Mouse (Mus musculus) CH12.LX (cell line): ENCODE data around the gene Gm10283. TPM values are rescaled to one million over a fixed set of nuclear protein-coding genes. Genes with fewer than 3 reads are reported as not detected.

Source experiments
- DNase-seq: peaks from one replicate; pipeline ENCODE4 v3.0.0-alpha.2; 2013; ENCODE audit errors: extremely low read depth
- H3K27ac ChIP-seq: 2 replicates; pipeline ENCODE4 v1.5.1; 2012; ENCODE audit warnings: low read depth, mild to moderate bottlenecking, control low read depth, moderate library complexity; ENCODE audit not compliant: insufficient read depth
- H3K27me3 ChIP-seq: replicated peaks from 2 replicates; pipeline ENCODE3; 2012; ENCODE audit warnings: inconsistent platforms
- H3K36me3 ChIP-seq, 2 experiments: replicated peaks in 1 of 2; 2 replicates each; pipeline versions ENCODE3 to v1.6.1; 2012; ENCODE audit warnings: inconsistent platforms in 1 of 2, low read length in 1 of 2, mild to moderate bottlenecking in 1 of 2, mixed read lengths in 1 of 2, moderate library complexity in 1 of 2; ENCODE audit not compliant: control insufficient read depth in 1 of 2, insufficient read depth in 1 of 2
- H3K4me1 ChIP-seq, 2 experiments: 2 replicates each; pipeline ENCODE4 v1.6.1; 2012; ENCODE audit warnings: inconsistent platforms in 1 of 2, moderate library complexity in 1 of 2; ENCODE audit not compliant: insufficient read depth in 2 of 2, control insufficient read depth in 1 of 2
- H3K4me2 ChIP-seq: 2 replicates; pipeline ENCODE4 v1.6.1; 2012; ENCODE audit warnings: low read depth, mild to moderate bottlenecking, control low read depth; ENCODE audit not compliant: poor library complexity, insufficient read depth, severe bottlenecking
- H3K4me3 ChIP-seq, 3 experiments: fragments of 150-350 bp in 1 of 3; sonication (generic) in 1 of 3; replicated peaks in 1 of 3; 2 replicates each; pipeline versions ENCODE3 to v1.5.1; 2011 to 2012; ENCODE audit warnings: low read depth in 2 of 3, low read length in 2 of 3, mild to moderate bottlenecking in 2 of 3, moderate library complexity in 2 of 3, control low read depth in 1 of 3, improper control_type of control experiment in 1 of 3, inconsistent platforms in 1 of 3, mixed read lengths in 1 of 3; ENCODE audit not compliant: poor library complexity in 1 of 3
- H3K79me2 ChIP-seq: replicated peaks from 2 replicates; pipeline ENCODE4 v1.6.1; 2012; ENCODE audit warnings: mild to moderate bottlenecking, moderate library complexity; ENCODE audit not compliant: control insufficient read depth, poor library complexity, insufficient read depth, severe bottlenecking; ENCODE audit errors: extremely low read depth
- H3K9ac ChIP-seq: 2 replicates; pipeline ENCODE4 v1.6.1; 2012; ENCODE audit warnings: low read depth, mild to moderate bottlenecking, control low read depth, moderate library complexity; ENCODE audit not compliant: insufficient read depth
- H3K9me3 ChIP-seq: replicated peaks from 2 replicates; pipeline ENCODE3; 2012; ENCODE audit warnings: low read length, inconsistent platforms, mixed read lengths
- BHLHE40 ChIP-seq: IDR thresholded peaks from 2 replicates; pipeline ENCODE4 v1.6.1; 2011; ENCODE audit warnings: mild to moderate bottlenecking, low read depth, low read length, improper control_type of control experiment
- CHD1 ChIP-seq: IDR thresholded peaks from 2 replicates; pipeline ENCODE4 v1.6.1; 2012; ENCODE audit warnings: low read depth, low read length, improper control_type of control experiment, inconsistent platforms
- CHD2 ChIP-seq: IDR thresholded peaks from 2 replicates; pipeline ENCODE4 v1.6.1; 2011; ENCODE audit warnings: low read length, improper control_type of control experiment
- CTCF ChIP-seq, 2 experiments: IDR thresholded peaks in 1 of 2; conservative IDR thresholded peaks in 1 of 2; 2 replicates each; pipeline ENCODE4 v1.5.1; 2011 to 2012; ENCODE audit warnings: low read depth in 2 of 2, low read length in 2 of 2, improper control_type of control experiment in 1 of 2, inconsistent platforms in 1 of 2, mild to moderate bottlenecking in 1 of 2, moderate library complexity in 1 of 2
- E2F4 ChIP-seq: IDR thresholded peaks from 2 replicates; pipeline ENCODE4 v1.6.1; 2011; ENCODE audit warnings: low read depth, low read length, improper control_type of control experiment; ENCODE audit not compliant: insufficient replicate concordance
- ELF1 ChIP-seq: IDR thresholded peaks from 2 replicates; pipeline ENCODE4 v1.6.1; 2014; ENCODE audit warnings: low read depth, mild to moderate bottlenecking, inconsistent platforms, low read length, improper control_type of control experiment
- EP300 ChIP-seq: IDR thresholded peaks from 2 replicates; pipeline ENCODE4 v1.6.1; 2011; ENCODE audit warnings: low read length, improper control_type of control experiment
- ETS1 ChIP-seq: conservative IDR thresholded peaks from 2 replicates; pipeline ENCODE4 v1.6.1; 2012; ENCODE audit warnings: low read depth, mild to moderate bottlenecking, inconsistent platforms, low read length, improper control_type of control experiment, moderate library complexity
- GABPA ChIP-seq: IDR thresholded peaks from 2 replicates; pipeline ENCODE4 v1.6.1; 2012; ENCODE audit warnings: low read depth, low read length, improper control_type of control experiment, inconsistent platforms; ENCODE audit not compliant: insufficient replicate concordance
- HCFC1 ChIP-seq: IDR thresholded peaks from 2 replicates; pipeline ENCODE4 v1.6.1; 2012; ENCODE audit warnings: low read depth, mild to moderate bottlenecking, inconsistent platforms, low read length, improper control_type of control experiment
- IRF4 ChIP-seq: IDR thresholded peaks from 2 replicates; pipeline ENCODE4 v1.6.1; 2014; ENCODE audit warnings: low read depth, mild to moderate bottlenecking, inconsistent platforms, low read length, improper control_type of control experiment
- JUN ChIP-seq: IDR thresholded peaks from 2 replicates; pipeline ENCODE4 v1.6.1; 2011; ENCODE audit warnings: low read depth, mild to moderate bottlenecking, low read length, improper control_type of control experiment, moderate library complexity; ENCODE audit not compliant: insufficient read depth
- JUND ChIP-seq: conservative IDR thresholded peaks from 2 replicates; pipeline ENCODE4 v1.6.1; 2011; ENCODE audit warnings: low read depth, low read length, improper control_type of control experiment
- KAT2A ChIP-seq: IDR thresholded peaks from 2 replicates; pipeline ENCODE4 v1.6.1; 2012; ENCODE audit warnings: low read length, improper control_type of control experiment, inconsistent platforms; ENCODE audit not compliant: insufficient replicate concordance
- MAX ChIP-seq: IDR thresholded peaks from 2 replicates; pipeline ENCODE4 v1.6.1; 2011; ENCODE audit warnings: low read length, improper control_type of control experiment
- MAZ ChIP-seq: IDR thresholded peaks from 2 replicates; pipeline ENCODE4 v1.6.1; 2012; ENCODE audit warnings: low read depth, mild to moderate bottlenecking, inconsistent platforms, low read length, improper control_type of control experiment, moderate library complexity
- MEF2A ChIP-seq: IDR thresholded peaks from 2 replicates; pipeline ENCODE4 v1.6.1; 2014; ENCODE audit warnings: low read depth, mild to moderate bottlenecking, inconsistent platforms, low read length, improper control_type of control experiment, borderline replicate concordance
- MXI1 ChIP-seq: IDR thresholded peaks from 2 replicates; pipeline ENCODE4 v1.6.1; 2011; ENCODE audit warnings: mild to moderate bottlenecking, low read depth, low read length, improper control_type of control experiment
- NELFE ChIP-seq: IDR thresholded peaks from 2 replicates; pipeline ENCODE4 v1.6.1; 2011; ENCODE audit warnings: low read depth, low read length, improper control_type of control experiment
- PAX5 ChIP-seq: IDR thresholded peaks from 2 replicates; pipeline ENCODE4 v1.6.1; 2012; ENCODE audit warnings: low read length, inconsistent platforms, mixed read lengths
- POLR2AphosphoS2 ChIP-seq: IDR thresholded peaks from 2 replicates; pipeline ENCODE4 v1.6.1; 2011; ENCODE audit warnings: low read depth, low read length, improper control_type of control experiment
- RCOR1 ChIP-seq: conservative IDR thresholded peaks from 2 replicates; pipeline ENCODE4 v1.6.1; 2012; ENCODE audit warnings: low read depth, mild to moderate bottlenecking, inconsistent platforms, low read length, improper control_type of control experiment
- TCF12 ChIP-seq: IDR thresholded peaks from 2 replicates; pipeline ENCODE4 v1.6.1; 2014; ENCODE audit warnings: low read depth, mild to moderate bottlenecking, inconsistent platforms, low read length, improper control_type of control experiment
- USF2 ChIP-seq: conservative IDR thresholded peaks from 2 replicates; pipeline ENCODE4 v1.6.1; 2011; ENCODE audit warnings: low read depth, low read length, improper control_type of control experiment
- ZC3H11A ChIP-seq: IDR thresholded peaks from 2 replicates; pipeline ENCODE4 v1.6.1; 2012; ENCODE audit warnings: low read depth, mild to moderate bottlenecking, inconsistent platforms, low read length, improper control_type of control experiment
- ZMIZ1 ChIP-seq: IDR thresholded peaks from 2 replicates; pipeline ENCODE4 v1.6.1; 2012; ENCODE audit warnings: low read depth, mild to moderate bottlenecking, inconsistent platforms, low read length, improper control_type of control experiment
- dilution Hi-C: fragments of 300-500 bp; cut with MboI; formaldehyde crosslinking; loops from 2 replicates; pipeline ENCODE4 v1.14.3; 2020; ENCODE audit warnings: low sequenced_read_pairs; ENCODE audit not compliant: extremely low pct_unique_long_range_greater_than_20kb, extremely low pct_ligation_motif_present
- in situ Hi-C: fragments of 300-500 bp; cut with MboI; formaldehyde crosslinking; loops from 3 replicates; pipeline ENCODE4 v1.14.3; 2019; ENCODE audit warnings: low sequenced_read_pairs, low pct_ligation_motif_present, low pct_unique_long_range_greater_than_20kb, mixed read lengths
- polyA plus RNA-seq: library from polyadenylated mRNA; unstranded; fragments of >175 nt; gene quantifications from 2 replicates; pipeline ENCODE4 v1.2.1, GENCODE M21; 2012; ENCODE audit warnings: low read depth; ENCODE audit not compliant: insufficient read length
- total RNA-seq, 2 experiments: library from RNA; depleted of rRNA; stranded (reverse); fragments of 300-350 nt in 1 of 2; fragments of >200 nt in 1 of 2; gene quantifications; 2 replicates each; pipeline ENCODE4 v1.2.3; 2012 to 2014

Gm10283 gene
- total and polyA plus RNA-seq, 3 experiments: not detected

DNA sequence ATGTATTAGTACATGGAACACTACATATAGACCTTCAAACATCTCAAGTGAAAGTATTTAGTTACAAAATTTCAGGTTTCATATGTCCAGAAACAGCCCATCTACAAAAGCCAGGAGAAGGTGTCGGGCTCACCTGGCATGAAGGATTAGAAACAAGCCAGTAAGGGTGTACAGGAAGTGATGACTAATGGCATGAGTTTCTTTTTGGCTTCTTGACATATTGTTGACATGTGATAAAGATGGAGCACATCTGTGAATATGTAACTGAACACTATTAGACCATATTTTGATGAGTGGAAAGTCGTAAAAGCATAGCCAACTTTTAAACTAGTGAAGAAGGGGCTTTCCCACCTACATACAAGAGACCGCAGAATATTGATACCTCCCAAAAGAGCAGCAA, 66.1 kb downstream of the Gm10283 start:
- no peak overlapping the region for H3K9ac ChIP-seq
- dilution Hi-C loops: no loop called here
- no peak for TF ChIP-seq NELFE
- TF ChIP-seq HCFC1: no peak
- TF ChIP-seq POLR2AphosphoS2: no peak
- TF ChIP-seq MEF2A: peak; percentile 25; the same call in 1 of the 2 replicates
- TF ChIP-seq MAX: 0 out of 2 replicates have a peak, but pooled peaks have one; percentile 20
- TF ChIP-seq ETS1: 0 out of 2 replicates have a peak, but pooled peaks have one; percentile 11
- TF ChIP-seq TCF12: peak; percentile 35; the same call in 1 of the 2 replicates
- peak; percentile 67 for TF ChIP-seq EP300
- no peak for TF ChIP-seq RCOR1
- TF ChIP-seq USF2: no peak
- TF ChIP-seq BHLHE40: peak; percentile 27; the same call in 1 of the 2 replicates
- TF ChIP-seq JUN: peak; percentile 45; the same call in 1 of the 2 replicates
- no peak for TF ChIP-seq CHD1
- TF ChIP-seq IRF4: peak; percentile 45; the same call in 1 of the 2 replicates
- TF ChIP-seq JUND: peak; percentile 50
- TF ChIP-seq, all 38 proteins: peak for 9
- H3K36me3 ChIP-seq: no peaks in the 10 kb centered on the region
- H3K4me1 ChIP-seq: peaks cover 4 to 10% of the 10 kb centered on the region in 2 experiments; a peak in 2 of 4 replicates
- no peaks in the 10 kb centered on the region for H3K9me3 ChIP-seq
- peak; percentile 40 for DNase-seq
- no peak overlapping the region for H3K27ac ChIP-seq
- in situ Hi-C loops: no loop called here
- H3K79me2 ChIP-seq: no peaks in the 10 kb centered on the region
- no peak overlapping the region for H3K4me3 ChIP-seq
- H3K27me3 ChIP-seq: no peaks in the 10 kb centered on the region
- no peak overlapping the region for H3K4me2 ChIP-seq

DNA sequence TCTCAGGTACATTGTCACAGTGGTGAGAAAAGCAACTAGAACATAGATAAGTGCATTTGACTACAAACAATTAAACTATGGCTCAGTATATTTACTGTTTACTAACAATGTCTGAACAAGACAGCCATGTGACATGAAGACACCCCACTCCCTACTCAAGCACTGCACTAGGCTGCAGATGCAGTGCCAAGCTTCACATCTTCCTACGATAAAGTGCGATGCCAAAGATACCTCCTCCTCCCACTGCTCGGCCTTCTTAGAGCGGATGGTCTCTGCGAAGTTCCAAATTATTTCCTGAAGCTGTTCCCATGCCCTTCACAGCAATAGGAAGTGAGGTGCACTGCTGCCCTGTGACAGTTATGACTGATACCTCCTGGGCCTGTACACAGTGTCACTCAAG, 70.3 kb downstream of the Gm10283 start:
- no peaks in the 10 kb centered on the region for H3K79me2 ChIP-seq
- H3K27ac ChIP-seq: no peak overlapping the region
- no peaks in the 10 kb centered on the region for H3K36me3 ChIP-seq
- TF ChIP-seq GABPA (no peak), MAZ (no peak), MAX (no peak), POLR2AphosphoS2 (no peak), ELF1 (no peak), CHD2 (no peak), ZC3H11A (no peak), ZMIZ1 (no peak), E2F4 (no peak), KAT2A (no peak), MEF2A (no peak), MXI1 (no peak), PAX5 (no peak), CTCF (conservative IDR thresholded peaks at IDR 0.05 in 1 of 2, IDR thresholded peaks at IDR 0.05 in 1 of 2; ENCODE audit: low read depth in 2 of 2, low read length in 2 of 2) (no peak)
- no peak for DNase-seq
- in situ Hi-C loops (no loop called here), dilution Hi-C loops (no loop called here)
- H3K27me3 ChIP-seq: no peaks in the 10 kb centered on the region
- no peak overlapping the region for H3K9ac ChIP-seq
- H3K4me1 ChIP-seq: peaks cover 4 to 10% of the 10 kb centered on the region in 2 experiments; a peak in 3 of 4 replicates
- no peak overlapping the region for H3K4me2 ChIP-seq
- H3K9me3 ChIP-seq: peaks cover 3% of the 10 kb centered on the region
- H3K4me3 ChIP-seq: no peak overlapping the region
